In genomic region chr7:64286566-64286965, GRCm38 (mm10) we compare ENCODE assay signal across 8 mouse cellular contexts. TPM values are rescaled to one million over a fixed set of nuclear protein-coding genes. Genes with fewer than 3 reads are reported as not detected.
DNase-seq lines count a peak whose midpoint lies in the region; ATAC-seq and TF ChIP-seq lines count a peak whose summit lies in the region.

No protein-coding gene starts in this region.

- no peaks in the 10 kb centered on the region for H3K27me3 ChIP-seq in heart, embryonic 11.5 days (ENCODE audit: control insufficient read depth, insufficient read depth, low read length)
- H3K27me3 ChIP-seq in intestine, embryonic 15.5 days (replicated peaks): no peaks in the 10 kb centered on the region
- no peaks in the 10 kb centered on the region for H3K27me3 ChIP-seq in midbrain, embryonic 11.5 days (ENCODE audit: control insufficient read depth, insufficient read depth, low read length)

- no peak overlapping the region for H3K27ac ChIP-seq in heart, embryonic 11.5 days (ENCODE audit: low read depth, low read length)
- peak overlapping the region; percentile 42 for H3K27ac ChIP-seq in bone marrow macrophage, adult 2 months (ENCODE audit: insufficient read depth, low read depth, low read length)
- H3K27ac ChIP-seq in intestine, embryonic 15.5 days: no peak overlapping the region
- H3K27ac ChIP-seq in midbrain, embryonic 11.5 days (ENCODE audit: low read depth, low read length): no peak overlapping the region

- DNase-seq in heart, adult 8-10 months (ENCODE audit: low spot score): no peak
- DNase-seq in midbrain, embryonic 11.5 days (ENCODE audit: low spot score, missing footprints): no peak
- DNase-seq in cerebellum, adult 9-10 months: no peak
- no peak for DNase-seq in lung, postnatal 25 days (ENCODE audit: low spot score)

- ATAC-seq in heart, embryonic 11.5 days (replicated peaks; ENCODE audit: insufficient number of reproducible peaks, low FRiP score, low TSS enrichment): no peak
- no peak for ATAC-seq in intestine, embryonic 15.5 days
- ATAC-seq in midbrain, embryonic 11.5 days (ENCODE audit: low FRiP score): no peak
- no peak for ATAC-seq in megakaryocyte-erythroid progenitor cell, adult 5-6 weeks (replicated peaks; ENCODE audit: low FRiP score, low TSS enrichment, poor library complexity, severe bottlenecking)

- H3K4me1 ChIP-seq in heart, embryonic 11.5 days (ENCODE audit: control insufficient read depth, insufficient read depth, low read length): 0 out of 2 replicates have a peak, but pooled peaks cover 4% of the 10 kb centered on the region
- H3K4me1 ChIP-seq in bone marrow macrophage, adult 2 months (ENCODE audit: control insufficient read depth, insufficient read depth, low read length): peaks cover 24% of the 10 kb centered on the region
- H3K4me1 ChIP-seq in intestine, embryonic 15.5 days (replicated peaks): no peaks in the 10 kb centered on the region
- peaks cover 2% of the 10 kb centered on the region for H3K4me1 ChIP-seq in midbrain, embryonic 11.5 days (ENCODE audit: control insufficient read depth, insufficient read depth, low read length)

- no peak for TF ChIP-seq POLR2A in bone marrow macrophage, adult 2 months (IDR thresholded peaks at IDR 0.05; ENCODE audit: borderline replicate concordance, low read depth, low read length)

- no peak for TF ChIP-seq CTCF in bone marrow macrophage, adult 2 months (IDR thresholded peaks at IDR 0.05; ENCODE audit: low read depth, low read length)

- H3K9ac ChIP-seq in heart, embryonic 11.5 days (ENCODE audit: low read depth, low read length): no peak overlapping the region
- no peak overlapping the region for H3K9ac ChIP-seq in intestine, embryonic 15.5 days
- peak overlapping the region; percentile 87; the same call in 1 of the 2 replicates for H3K9ac ChIP-seq in midbrain, embryonic 11.5 days (ENCODE audit: low read length)

- peak overlapping the region; percentile 78 for H3K4me2 ChIP-seq in heart, embryonic 11.5 days
- peak overlapping the region; percentile 72 for H3K4me2 ChIP-seq in intestine, embryonic 15.5 days (replicated peaks)
- H3K4me2 ChIP-seq in midbrain, embryonic 11.5 days: peak overlapping the region; percentile 61

- H3K36me3 ChIP-seq in heart, embryonic 11.5 days (ENCODE audit: control insufficient read depth, insufficient read depth, low read length): no peaks in the 10 kb centered on the region
- H3K36me3 ChIP-seq in intestine, embryonic 15.5 days: no peaks in the 10 kb centered on the region
- no peaks in the 10 kb centered on the region; the same call in 1 of the 2 replicates for H3K36me3 ChIP-seq in midbrain, embryonic 11.5 days (ENCODE audit: control insufficient read depth, insufficient read depth, low read length)

- no peaks in the 10 kb centered on the region for H3K9me3 ChIP-seq in heart, embryonic 11.5 days (replicated peaks; ENCODE audit: control insufficient read depth, low read length)
- no peaks in the 10 kb centered on the region for H3K9me3 ChIP-seq in intestine, embryonic 15.5 days
- no peaks in the 10 kb centered on the region for H3K9me3 ChIP-seq in midbrain, embryonic 11.5 days (ENCODE audit: control insufficient read depth, low read length)

- H3K4me3 ChIP-seq in heart, embryonic 11.5 days (ENCODE audit: low read depth, low read length): no peak overlapping the region
- H3K4me3 ChIP-seq in bone marrow macrophage, adult 2 months (ENCODE audit: insufficient read depth, low read length): peak overlapping the region; percentile 96
- H3K4me3 ChIP-seq in intestine, embryonic 15.5 days (replicated peaks): 0 out of 2 replicates have a peak overlapping the region, but pooled peaks have one; percentile 75
- H3K4me3 ChIP-seq in midbrain, embryonic 11.5 days (ENCODE audit: low read depth, low read length): no peak overlapping the region

RNA-seq across cellular contexts. Expression of gene Mtmr10, which starts 0.9 kb away (rescaled TPM):
- 7.1 and 7.2 TPM in 2 replicates for polyA plus RNA-seq in heart, embryonic 11.5 days (2014; fragmentation: Nextera tagmentation; extraction: Ambion mirVana)
- total RNA-seq in heart, adult 8-10 months (2022): 10 to 100 TPM; 10.3 to 17.0 (median 12.6) TPM
- 17.0 and 24.4 TPM in 2 replicates for polyA plus RNA-seq in bone marrow macrophage, adult 2 months (2012; ENCODE audit: insufficient read depth, insufficient read length, missing spikeins)
- 6.5 and 6.6 TPM in 2 replicates for polyA plus RNA-seq in intestine, embryonic 15.5 days (2015; fragmentation: Nextera tagmentation; extraction: Ambion mirVana)
- polyA plus RNA-seq in midbrain, embryonic 11.5 days (2014; fragmentation: Nextera tagmentation; extraction: Ambion mirVana): 17.7 and 17.8 TPM in 2 replicates
- total RNA-seq in megakaryocyte-erythroid progenitor cell, adult 5-6 weeks (2014; fragmentation: Nextera tagmentation): 6.5 and 12.4 TPM in 2 replicates
- 1.6 and 2.9 TPM in 2 replicates for total RNA-seq in megakaryocyte-erythroid progenitor cell, adult 5-6 weeks (2017)

Comparison
In these comparisons a context has a peak if more than half of its experiments do, and no peak if none do; other contexts are left out.
1. H3K4me3 ChIP-seq: peak in bone marrow macrophage, adult 2 months (single experiment) and intestine, embryonic 15.5 days (single experiment); none in heart, embryonic 11.5 days (single experiment) and midbrain, embryonic 11.5 days (single experiment).
2. Peak in every context shown above with its lines, with median percentiles within 50 percentile points of each other: H3K4me2 ChIP-seq.